Comparison of ENCODE assay signal across 9 mouse cellular contexts in the genomic region with DNA sequence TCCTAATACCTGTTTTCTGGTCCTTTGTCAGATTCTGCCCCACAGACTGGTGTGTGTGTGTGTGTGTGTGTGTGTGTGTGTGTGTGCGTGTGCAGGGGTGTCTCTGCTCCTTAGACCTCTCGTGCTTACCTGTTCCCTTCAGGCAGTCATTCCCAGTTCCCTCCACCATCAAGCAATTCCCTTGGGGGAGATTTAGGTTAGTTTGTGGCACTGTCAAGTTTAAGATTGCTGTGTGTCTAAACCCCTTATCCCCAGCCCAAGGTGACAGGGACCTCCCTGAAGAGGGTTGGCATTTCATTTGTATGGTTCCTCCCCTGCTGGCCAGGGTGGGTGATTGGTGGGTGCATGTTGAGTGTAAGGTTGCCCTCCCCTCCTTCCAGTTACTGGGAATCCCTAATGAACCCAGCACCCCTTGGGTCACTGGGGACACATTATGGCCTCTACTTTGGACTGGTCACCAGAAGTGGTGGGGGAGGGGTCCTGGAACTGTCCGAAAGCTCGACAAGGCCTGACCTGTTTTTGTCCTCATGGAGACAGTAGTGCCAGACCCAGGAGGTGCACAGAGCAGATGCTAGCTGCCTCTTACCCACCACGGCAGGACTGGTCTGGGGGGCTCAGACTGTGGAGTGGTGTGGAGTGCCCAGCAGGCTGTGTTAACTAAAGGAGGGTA. TPM values are rescaled to one million over a fixed set of nuclear protein-coding genes. Genes with fewer than 3 reads are reported as not detected.
A peak's percentile ranks its signal among the peaks of the same experiment; 100 is the strongest.
DNase-seq lines count a peak whose midpoint lies in the region; ATAC-seq lines count a peak whose summit lies in the region.
"Had no signal": no experiment of that assay in that cellular context is flagged by ENCODE, and none has a peak within 500 bp of the region (broad histone marks: within the 10 kb centered on the region; RNA-seq: fewer than 3 reads in every experiment).

No protein-coding gene starts in this region.

- peak overlapping the region; percentile 41; the same call in 1 of the 2 replicates for H3K4me2 ChIP-seq in embryonic facial prominence, embryonic 12.5 days (replicated peaks)

- H3K9ac ChIP-seq in embryonic facial prominence, embryonic 12.5 days, result 0 out of 2 replicates have a peak overlapping the region, but pooled peaks have one; percentile 34

- H3K36me3 ChIP-seq in embryonic facial prominence, embryonic 12.5 days, result no peaks in the 10 kb centered on the region

- H3K4me3 ChIP-seq in embryonic facial prominence, embryonic 12.5 days, result no peak overlapping the region

- no peaks in the 10 kb centered on the region for H3K9me3 ChIP-seq in embryonic facial prominence, embryonic 12.5 days

- 56% methylated on average over 5 of the region's 5 CpGs for WGBS in embryonic facial prominence, embryonic 12.5 days

- H3K27ac ChIP-seq in embryonic facial prominence, embryonic 12.5 days, result peak overlapping the region; percentile 63; the same call in 1 of the 2 replicates

- no peak for ATAC-seq in embryonic facial prominence, embryonic 12.5 days (ENCODE audit: insufficient number of reproducible peaks, insufficient read depth, low FRiP score, low TSS enrichment)

- H3K4me1 ChIP-seq in embryonic facial prominence, embryonic 12.5 days, result peaks cover 15% of the 10 kb centered on the region

- peak; percentile 55 for DNase-seq in kidney, adult 11 months
- no peak for DNase-seq in kidney, adult 18-20 months
- peak; percentile 62 for DNase-seq in kidney, adult 9 months
- DNase-seq in lung, postnatal 10 days, result peak; percentile 60
- no peak for DNase-seq in layer of hippocampus, postnatal 10 days (ENCODE audit: low spot score in 2 of 2)
- DNase-seq in testis, postnatal 14 days (ENCODE audit: low spot score), result no peak
- DNase-seq in cerebellum, adult 11 months, result no peak

- H3K27me3 ChIP-seq in embryonic facial prominence, embryonic 12.5 days, result no peaks in the 10 kb centered on the region

RNA-seq across cellular contexts. Expression of a gene that starts 31.1 kb away (rescaled TPM):
- polyA plus RNA-seq in embryonic facial prominence, embryonic 12.5 days (2016; fragmentation: Nextera tagmentation; extraction: Ambion mirVana), result 23.9 and 29.7 TPM in 2 replicates
- total RNA-seq in layer of hippocampus, postnatal 10 days (2021), result 10 to 100 TPM; 19.1 to 24.0 TPM

RNA-seq across cellular contexts. Expression of a gene that starts 31.8 kb away (rescaled TPM):
- not detected in 2 replicates for polyA plus RNA-seq in embryonic facial prominence, embryonic 12.5 days (2016; fragmentation: Nextera tagmentation; extraction: Ambion mirVana)
- 1 to 10 TPM in 1 of 2 experiments, not detected in 1; 1.7 TPM for total RNA-seq in layer of hippocampus, postnatal 10 days (2021)
- polyA plus RNA-seq: large intestine, adult 2 months had no signal

RNA-seq across cellular contexts. Expression of a gene that starts 42.6 kb away (rescaled TPM):
- 20.4 and 21.3 TPM in 2 replicates for polyA plus RNA-seq in embryonic facial prominence, embryonic 12.5 days (2016; fragmentation: Nextera tagmentation; extraction: Ambion mirVana)
- total RNA-seq in layer of hippocampus, postnatal 10 days (2021), result 100 to 1,000 TPM; 197 to 215 TPM

Comparison
In these comparisons a context has a peak if more than half of its experiments do, and no peak if none do; other contexts are left out.
1. DNase-seq: peak in kidney, adult 11 months (single experiment), kidney, adult 9 months (single experiment) and lung, postnatal 10 days (single experiment); none in kidney, adult 18-20 months (single experiment), layer of hippocampus, postnatal 10 days (0 of 2), testis, postnatal 14 days (single experiment) and cerebellum, adult 11 months (single experiment).